Mouse (Mus musculus) kidney, adult 9 months (tissue): ENCODE data around the gene Osbpl9.

Experiments
- DNase-seq: peaks from one replicate; pipeline ENCODE4 v3.0.0; 2022

Osbpl9 gene

GRCm38 (mm10) chr4:109128971-109129370, 73.1 kb downstream of the Osbpl9 start:
- DNase-seq: peak; percentile 83

- no peak for DNase-seq
These were observed 74.1 kb downstream of the Osbpl9 start for GRCm38 (mm10) chr4:109128017-109128416.

- DNase-seq: no peak
These were observed 75.1 kb downstream of the Osbpl9 start for GRCm38 (mm10) chr4:109126834-109127564.

GRCm38 (mm10) chr4:109125746-109126425, 76.2 kb downstream of the Osbpl9 start:
- DNase-seq: no peak

- DNase-seq: no peak
These were observed 79.1 kb downstream of the Osbpl9 start for GRCm38 (mm10) chr4:109122830-109123555.

GRCm38 (mm10) chr4:109120735-109121134, 81.3 kb downstream of the Osbpl9 start:
- DNase-seq: no peak

GRCm38 (mm10) chr4:109119641-109120125, 82.4 kb downstream of the Osbpl9 start:
- DNase-seq: no peak

GRCm38 (mm10) chr4:109118327-109118659, 83.8 kb downstream of the Osbpl9 start:
- DNase-seq: no peak

GRCm38 (mm10) chr4:109117596-109118326, 84.3 kb downstream of the Osbpl9 start:
- DNase-seq: peak; percentile 96

- DNase-seq: no peak
These were observed 85.1 kb downstream of the Osbpl9 start for GRCm38 (mm10) chr4:109116938-109117337.

GRCm38 (mm10) chr4:109116494-109116893, 85.6 kb downstream of the Osbpl9 start:
- DNase-seq: peak; percentile 73

- DNase-seq: peak; percentile 71
These were observed 86.3 kb downstream of the Osbpl9 start for GRCm38 (mm10) chr4:109115742-109116141.

- DNase-seq: no peak
These were observed 87.8 kb downstream of the Osbpl9 start for GRCm38 (mm10) chr4:109114308-109114707.

GRCm38 (mm10) chr4:109112915-109113505, 89.1 kb downstream of the Osbpl9 start:
- peak; percentile 91 for DNase-seq

GRCm38 (mm10) chr4:109110978-109111377, 91.1 kb downstream of the Osbpl9 start:
- DNase-seq: no peak

- DNase-seq: peak; percentile 84
These were observed 92.4 kb downstream of the Osbpl9 start for GRCm38 (mm10) chr4:109109686-109110085.

- DNase-seq: no peak
These were observed 93.1 kb downstream of the Osbpl9 start for GRCm38 (mm10) chr4:109109012-109109411.

- peak; percentile 87 for DNase-seq
These were observed 95.5 kb downstream of the Osbpl9 start for GRCm38 (mm10) chr4:109106594-109106993.

GRCm38 (mm10) chr4:109106034-109106433, 96.0 kb downstream of the Osbpl9 start:
- no peak for DNase-seq

GRCm38 (mm10) chr4:109105254-109105653, 96.8 kb downstream of the Osbpl9 start:
- no peak for DNase-seq

- DNase-seq: no peak
These were observed 98.8 kb downstream of the Osbpl9 start for GRCm38 (mm10) chr4:109103145-109103883.

- DNase-seq: no peak
These were observed 99.5 kb downstream of the Osbpl9 start for GRCm38 (mm10) chr4:109102574-109102973.
